Mouse (Mus musculus) heart, postnatal 36 days (tissue): ENCODE measurements at regions not wholly inside any gene's neighbourhood (a gene's known extent, or its start where the extent isn't known, plus 50 kb on each side); places are given as distances from the start of the nearest gene placed in this dataset.

Source experiments
- DNase-seq, 2 experiments: peaks; one replicate each; pipeline ENCODE4 v3.0.0; 2021 to 2022
- intact Hi-C: fragments of 180-260 bp; cut with DNase I; formaldehyde crosslinking; loops from one replicate; pipeline ENCODE4 v1.15.1; 2025

DNA sequence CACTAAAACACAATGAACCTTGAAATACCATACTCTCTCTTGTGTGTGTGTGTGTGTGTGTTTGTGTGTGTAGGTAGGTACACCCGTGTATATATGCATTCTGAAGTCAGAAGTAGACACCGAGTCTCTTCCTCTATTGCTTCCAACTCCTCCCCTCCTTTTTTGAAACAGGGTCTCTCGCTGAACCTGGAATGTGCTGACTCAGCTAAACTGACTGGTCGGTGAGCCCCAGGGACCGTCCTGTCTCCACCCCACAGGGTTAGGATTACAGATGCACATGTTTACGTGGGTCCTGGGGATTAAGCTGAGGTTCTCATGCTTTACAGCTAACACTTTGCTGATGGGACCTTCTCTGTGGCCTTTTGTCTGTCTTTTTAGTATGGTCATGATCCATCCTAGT lies 74.8 kb upstream of the Nfil3 start:
- intact Hi-C loops = no loop called here
- DNase-seq = no peak

DNA sequence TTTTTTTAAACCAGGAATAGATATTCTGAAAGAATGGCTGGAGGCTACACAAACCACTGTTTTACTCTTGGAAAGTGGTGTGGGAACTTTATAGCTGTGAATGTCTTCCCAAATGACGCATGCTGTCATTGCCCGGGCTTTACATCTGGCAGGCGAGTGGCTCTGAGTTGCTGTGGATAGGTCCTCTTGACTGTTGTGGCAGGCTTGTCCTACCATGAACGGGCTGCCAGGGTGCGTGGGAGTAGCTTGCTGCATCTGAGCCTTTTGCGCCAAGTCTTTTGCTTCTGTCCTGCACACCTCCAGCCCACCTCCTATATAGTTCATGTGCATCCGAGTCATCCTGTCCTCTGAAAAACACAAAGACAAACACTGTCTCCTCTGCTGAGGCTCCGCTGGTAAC lies 72.3 kb upstream of the Nfil3 start:
- no peak for DNase-seq
- intact Hi-C loops = no loop called here

DNA sequence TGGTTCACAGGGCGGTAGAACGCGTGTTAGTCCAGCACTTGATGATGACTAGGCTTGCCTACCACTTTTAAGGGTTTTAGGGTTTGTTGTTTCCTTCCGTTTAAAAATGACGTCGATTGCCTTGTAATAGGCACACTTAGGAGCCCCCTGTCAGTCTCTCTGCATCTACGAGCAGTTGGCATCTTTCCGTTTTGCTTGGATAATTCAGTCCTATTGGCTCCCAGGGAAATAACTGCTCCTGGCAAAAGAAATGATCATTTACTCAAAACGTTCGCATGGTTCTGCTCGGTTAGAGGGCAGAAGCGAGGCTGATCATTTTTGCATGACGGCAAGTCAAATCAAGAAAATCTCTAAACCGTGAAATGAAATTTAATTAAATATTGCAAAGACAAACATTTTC lies 71.9 kb upstream of the Nfil3 start:
- intact Hi-C loops = no loop called here
- no peak for DNase-seq

DNA sequence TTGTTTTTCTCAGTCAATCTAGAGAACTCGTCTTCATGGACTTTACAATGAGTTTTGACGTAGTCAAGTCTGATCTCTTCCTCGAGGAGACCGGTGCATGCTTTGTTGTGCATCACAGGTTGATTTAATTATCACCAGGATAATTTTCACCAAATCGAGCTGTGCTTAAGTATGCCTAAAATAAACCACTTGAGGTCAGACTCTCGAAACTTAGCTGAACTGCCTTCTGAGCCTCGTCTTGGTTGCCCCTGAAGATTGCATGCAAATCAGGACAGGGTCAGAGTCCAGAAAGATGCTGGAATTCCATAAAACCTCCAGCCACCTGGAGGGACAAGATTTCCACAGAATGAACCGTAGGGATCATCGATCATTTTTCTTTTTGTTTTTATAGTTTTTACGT lies 71.3 kb upstream of the Nfil3 start:
- intact Hi-C loops = no loop called here
- DNase-seq = no peak

DNA sequence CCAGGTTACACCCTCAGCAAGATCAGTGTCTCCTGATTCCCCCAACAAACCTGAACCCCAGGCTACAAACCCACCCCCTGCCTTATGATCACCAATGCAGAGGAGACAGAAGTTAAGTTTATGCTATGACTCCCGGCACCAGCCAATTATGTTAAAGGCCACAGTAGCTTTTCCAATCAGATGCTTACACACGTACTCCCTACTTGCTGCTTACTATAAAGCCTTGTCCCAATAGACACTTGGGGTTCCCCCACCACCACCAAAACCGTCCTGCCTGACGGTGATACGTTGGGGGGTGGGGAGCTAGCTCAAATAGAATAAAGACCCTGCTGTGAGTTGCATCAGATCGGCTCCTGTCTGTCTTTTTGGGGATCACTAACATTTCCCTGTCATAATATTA lies 70.5 kb upstream of the Nfil3 start:
- intact Hi-C loops = no loop called here
- DNase-seq = no peak

DNA sequence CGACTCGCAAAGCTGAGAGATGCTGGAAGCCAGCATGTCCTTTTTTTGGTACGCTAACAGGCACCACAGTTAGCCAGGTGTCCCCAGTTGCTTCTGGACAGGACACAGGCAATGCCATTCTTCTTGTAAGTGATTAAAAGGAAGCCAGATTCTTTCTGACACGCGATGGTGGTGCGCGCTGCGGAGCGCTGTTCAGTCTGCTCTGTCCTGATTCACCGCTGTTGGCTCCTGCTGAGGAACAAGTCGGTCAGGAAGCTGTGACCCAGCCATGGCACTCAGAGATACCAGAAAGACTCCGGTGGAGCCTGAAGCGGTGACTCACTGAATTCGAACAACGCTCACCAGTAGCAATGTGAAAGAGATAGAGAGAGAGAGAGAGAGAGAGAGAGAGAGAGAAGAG lies 68.3 kb upstream of the Nfil3 start:
- no peak for DNase-seq
- intact Hi-C loops = no loop called here

DNA sequence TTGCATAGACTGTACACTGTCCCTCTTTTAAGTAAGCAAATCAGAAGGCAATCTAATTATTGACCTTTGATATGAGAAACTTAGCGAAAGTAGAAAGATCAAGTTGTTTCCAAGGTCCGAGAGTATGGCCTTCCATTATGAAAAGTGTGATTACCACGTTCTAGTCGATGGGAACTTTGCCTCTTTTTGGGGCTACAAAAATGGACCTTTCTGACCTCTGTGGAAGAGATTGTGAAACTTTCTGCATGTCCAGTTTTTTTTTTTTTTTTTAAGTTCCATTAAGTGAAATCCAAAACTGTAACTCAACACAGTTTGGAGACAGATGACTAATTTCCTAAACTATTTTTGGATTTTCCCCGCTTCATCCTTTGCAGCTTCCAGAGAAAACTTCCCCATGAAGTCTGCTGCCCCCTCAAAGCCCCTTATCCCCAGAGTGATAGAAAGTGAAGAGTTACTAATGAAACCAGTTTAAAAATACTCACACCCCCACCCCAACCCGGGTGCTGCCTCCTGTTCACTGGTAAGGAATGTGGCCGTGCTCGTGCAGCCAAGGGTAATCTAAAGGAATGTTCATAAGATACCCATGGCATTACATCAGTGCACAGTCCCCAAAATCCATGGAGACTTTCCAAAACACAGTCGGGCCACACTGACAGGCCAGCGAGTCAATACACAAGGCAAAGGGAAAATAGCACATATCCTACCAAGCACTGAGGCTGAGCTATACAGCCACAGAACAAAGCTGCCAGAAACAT lies 52.5 kb upstream of the Nfil3 start:
- intact Hi-C loops = loop anchor here (2.0 kb wide), 1 partner anchor 25 kb away; no protein-coding TSS in a partner anchor

More for the DNA sequence above, 52.5 kb upstream of the Nfil3 start:
- DNase-seq = peak; percentile 31 to 64
